Mouse (Mus musculus) kidney, embryonic 14.5 days (tissue): ENCODE data around the gene Fam169a. TPM values are rescaled to one million over a fixed set of nuclear protein-coding genes. Genes with fewer than 3 reads are reported as not detected.
"Not testable (repeated sequence)": the region's sequence is repeated elsewhere in the genome, so short reads cannot be mapped to it uniquely, and the experiment has no call there.

Experiments used
- ATAC-seq: fragments of 200-750 bp; cut with Nextera tagmentation; 2 replicates; pipeline ENCODE4 v1.8.0; 2017; ENCODE audit warnings: moderate number of reproducible peaks, mild to moderate bottlenecking, moderate TSS enrichment, moderate library complexity; ENCODE audit not compliant: low FRiP score, low TSS enrichment
- H3K27ac ChIP-seq: fragments of 300-500 bp; sonication (generic); 2 replicates; pipeline ENCODE4 v1.5.1; 2014; ENCODE audit warnings: low read depth, mild to moderate bottlenecking, low read length, moderate library complexity, mixed read lengths
- H3K27me3 ChIP-seq: fragments of 300-500 bp; sonication (generic); 2 replicates; pipeline ENCODE4 v1.6.1; 2014; ENCODE audit warnings: mild to moderate bottlenecking, low read length; ENCODE audit not compliant: control insufficient read depth, insufficient read depth
- H3K36me3 ChIP-seq: fragments of 300-500 bp; sonication (generic); 2 replicates; pipeline ENCODE4 v1.6.1; 2014; ENCODE audit warnings: low read length, mixed read lengths; ENCODE audit not compliant: control insufficient read depth, insufficient read depth
- H3K4me1 ChIP-seq: fragments of 300-500 bp; sonication (generic); 2 replicates; pipeline ENCODE4 v1.6.1; 2014; ENCODE audit warnings: low read length, mixed read lengths; ENCODE audit not compliant: control insufficient read depth, insufficient read depth
- H3K4me2 ChIP-seq: fragments of 300-500 bp; sonication (generic); replicated peaks from 2 replicates; pipeline ENCODE4 v1.6.1; 2014; ENCODE audit warnings: low read depth, mild to moderate bottlenecking, low read length
- H3K4me3 ChIP-seq: fragments of 300-500 bp; sonication (generic); 2 replicates; pipeline ENCODE4 v1.5.1; 2014; ENCODE audit warnings: mild to moderate bottlenecking, low read length
- H3K9ac ChIP-seq: fragments of 300-500 bp; sonication (generic); 2 replicates; pipeline ENCODE4 v1.6.1; 2014; ENCODE audit warnings: low read depth, mild to moderate bottlenecking, low read length, moderate library complexity
- H3K9me3 ChIP-seq: fragments of 300-500 bp; sonication (generic); 2 replicates; pipeline ENCODE4 v1.6.1; 2016; ENCODE audit warnings: low read length; ENCODE audit not compliant: control insufficient read depth
- WGBS: fragments of 180-500 bp; shearing (Covaris S2); extraction: QIAGEN DNeasy Blood & Tissue Kit; methylation state at CpG from one replicate; pipeline ENCODE4 v1.1.7; 2014; 5-methylcytosine and 5-hydroxymethylcytosine counted together
- polyA plus RNA-seq: library from polyadenylated mRNA; unstranded; fragments of >200 nt; fragmentation: Nextera tagmentation; extraction: Ambion mirVana; gene quantifications from 2 replicates; pipeline ENCODE4 v1.2.1, GENCODE M21; 2014

Fam169a gene
- polyA plus RNA-seq, 1 experiment from 2014 or later, result 4.7 TPM

- Histone ChIP-seq H3K27me3 (no peaks in the 10 kb centered on the region), H3K9ac (no peak overlapping the region), H3K4me3 (no peak overlapping the region), H3K27ac (no peak overlapping the region), H3K4me1 (no peaks in the 10 kb centered on the region), H3K4me2 (no peak overlapping the region), H3K9me3 (no peaks in the 10 kb centered on the region), H3K36me3 (no peaks in the 10 kb centered on the region)
- 72% methylated on average over 3 of the region's 3 CpGs for WGBS
- ATAC-seq, result no peak
Measured at GRCm38 (mm10) chr13:97088183-97088582, 21.1 kb downstream of the Fam169a start.

GRCm38 (mm10) chr13:97095726-97096125 is 28.6 kb downstream of the Fam169a start:
- WGBS, result 81% methylated on average over 4 of the region's 4 CpGs
- H3K4me2 ChIP-seq, result no peak overlapping the region
- no peaks in the 10 kb centered on the region for H3K27me3 ChIP-seq

GRCm38 (mm10) chr13:97099187-97099852 is 32.2 kb downstream of the Fam169a start, which contains the start of gene Gm6169:
Gene Gm6169, minus strand, starts transcription at chr13:97099237.
- Histone ChIP-seq H3K4me2 (no peak within 1 kb of the TSS), H3K27ac (no peak within 1 kb of the TSS), H3K9ac (no peak within 1 kb of the TSS), H3K27me3 (no peaks in the 10 kb centered on the region), H3K4me1 (no peaks in the 10 kb centered on the region), H3K4me3 (no peak within 1 kb of the TSS), H3K36me3 (no peaks in the 10 kb centered on the region), H3K9me3 (no peaks in the 10 kb centered on the region)
- WGBS, result 79% methylated on average over 22 of the region's 22 CpGs
- ATAC-seq, result no peak

More at GRCm38 (mm10) chr13:97095726-97096125, 28.6 kb downstream of the Fam169a start:
- Histone ChIP-seq H3K36me3 (no peaks in the 10 kb centered on the region), H3K9ac (no peak overlapping the region), H3K27ac (no peak overlapping the region), H3K4me1 (no peaks in the 10 kb centered on the region), H3K9me3 (no peaks in the 10 kb centered on the region), H3K4me3 (no peak overlapping the region)
- ATAC-seq, result no peak

GRCm38 (mm10) chr13:97104996-97105395 is 37.9 kb downstream of the Fam169a start:
- WGBS, result 85% methylated on average over 7 of the region's 7 CpGs
- H3K27me3 ChIP-seq, result no peaks in the 10 kb centered on the region
- H3K4me1 ChIP-seq, result no peaks in the 10 kb centered on the region
- H3K9me3 ChIP-seq, result no peaks in the 10 kb centered on the region
- no peak overlapping the region for H3K27ac ChIP-seq
- no peak overlapping the region for H3K9ac ChIP-seq
- H3K4me3 ChIP-seq, result no peak overlapping the region
- no peak overlapping the region for H3K4me2 ChIP-seq
- ATAC-seq, result no peak
- no peaks in the 10 kb centered on the region for H3K36me3 ChIP-seq

- H3K4me2 ChIP-seq, H3K36me3 ChIP-seq, H3K27me3 ChIP-seq, H3K4me1 ChIP-seq, H3K9ac ChIP-seq, H3K4me3 ChIP-seq, H3K27ac ChIP-seq, ATAC-seq, H3K9me3 ChIP-seq: not testable (repeated sequence)
- WGBS, result 94% methylated on average over 4 of the region's 4 CpGs
Measured at GRCm38 (mm10) chr13:97107721-97108120, 40.6 kb downstream of the Fam169a start.

GRCm38 (mm10) chr13:97109046-97109445 is 42.0 kb downstream of the Fam169a start:
- H3K36me3 ChIP-seq, result no peaks in the 10 kb centered on the region
- H3K27me3 ChIP-seq, result no peaks in the 10 kb centered on the region
- H3K4me1 ChIP-seq, result no peaks in the 10 kb centered on the region
- H3K4me2 ChIP-seq, result no peak overlapping the region
- ATAC-seq, result no peak
- no peak overlapping the region for H3K4me3 ChIP-seq
- H3K27ac ChIP-seq, result no peak overlapping the region
- H3K9me3 ChIP-seq, result no peaks in the 10 kb centered on the region
- H3K9ac ChIP-seq, result no peak overlapping the region
- 84% methylated on average over 4 of the region's 4 CpGs for WGBS

- Histone ChIP-seq H3K36me3 (no peaks in the 10 kb centered on the region; the same call in 1 of the 2 replicates), H3K9ac (no peak overlapping the region), H3K9me3 (no peaks in the 10 kb centered on the region), H3K4me3 (no peak overlapping the region), H3K27ac (no peak overlapping the region), H3K4me1 (no peaks in the 10 kb centered on the region), H3K4me2 (no peak overlapping the region), H3K27me3 (no peaks in the 10 kb centered on the region)
- no peak for ATAC-seq
- 77% methylated on average over 3 of the region's 3 CpGs for WGBS
Measured at GRCm38 (mm10) chr13:97121341-97121740, 54.3 kb downstream of the Fam169a start.

GRCm38 (mm10) chr13:97129654-97130053 is 62.6 kb downstream of the Fam169a start:
- ATAC-seq, H3K4me3 ChIP-seq, H3K4me1 ChIP-seq, H3K4me2 ChIP-seq, H3K27ac ChIP-seq, H3K9ac ChIP-seq, H3K27me3 ChIP-seq, H3K9me3 ChIP-seq: not testable (repeated sequence)
- WGBS, result 90% methylated on average over 2 of the region's 4 CpGs
- H3K36me3 ChIP-seq, result peaks cover 30% of the 10 kb centered on the region

- no CpG with 5 or more reads among the region's 2 CpGs for WGBS
- not testable (repeated sequence) for H3K9ac ChIP-seq, H3K4me3 ChIP-seq, H3K9me3 ChIP-seq, H3K27me3 ChIP-seq, H3K4me2 ChIP-seq, ATAC-seq, H3K27ac ChIP-seq, H3K4me1 ChIP-seq
- H3K36me3 ChIP-seq, result peaks cover 36% of the 10 kb centered on the region
Measured at GRCm38 (mm10) chr13:97130413-97130812, 63.3 kb downstream of the Fam169a start.
